Mouse (Mus musculus): ENCODE results near the gene Ubr7.

DNA sequence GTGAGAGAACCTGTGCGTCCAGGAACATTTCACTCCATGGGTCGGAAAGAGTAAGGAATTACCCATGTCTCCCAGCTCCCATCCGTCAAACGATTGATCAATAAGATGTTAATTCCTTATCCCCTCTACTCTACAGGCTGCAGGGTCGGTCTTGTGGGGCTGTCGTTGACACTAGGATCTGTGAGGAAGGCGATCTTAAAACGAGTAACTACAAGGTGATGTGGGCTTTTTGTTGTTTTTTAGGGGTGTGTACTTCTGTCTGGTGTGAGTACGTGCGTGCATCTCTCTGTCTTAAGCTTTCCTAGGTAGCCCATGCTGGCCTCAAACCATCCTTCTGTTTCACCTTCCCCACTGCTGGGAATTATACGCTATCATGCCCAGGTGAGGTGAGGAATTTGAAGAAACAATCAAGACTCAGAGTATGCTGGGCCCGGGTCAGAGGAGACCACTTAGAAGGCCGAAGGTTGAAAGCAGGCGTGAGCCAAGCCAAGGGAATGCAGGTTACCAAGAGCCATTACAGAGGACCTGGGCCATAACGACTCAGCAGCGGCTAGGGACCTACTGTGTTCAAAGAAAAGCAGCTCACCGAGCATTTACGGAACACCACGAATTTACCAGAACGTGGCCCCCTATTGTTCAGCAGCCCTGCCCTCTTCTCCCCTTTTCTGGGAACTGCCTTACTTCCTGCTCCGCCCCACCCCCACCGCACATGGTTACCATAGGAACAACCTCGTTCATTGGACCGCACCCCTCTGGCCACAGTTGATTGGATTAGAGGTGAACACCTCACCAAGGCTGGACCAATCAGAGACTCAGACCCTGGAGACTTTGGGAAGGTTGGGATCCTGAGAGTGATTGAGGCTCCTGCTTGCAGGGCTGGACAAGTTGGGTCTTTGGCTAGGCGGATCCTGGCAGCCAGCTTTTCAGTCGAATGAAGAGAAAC, 27.6 kb upstream of the Ubr7 start:
- TF ChIP-seq CTCF (IDR thresholded peaks at IDR 0.05; ENCODE audit: low read depth) (no peak), EP300 (optimal IDR thresholded peaks at IDR 0.05) (no peak)

Measured in stomach, postnatal 0 days (tissue).